22 mouse cellular contexts compared by ENCODE assay signal in the genomic region with DNA sequence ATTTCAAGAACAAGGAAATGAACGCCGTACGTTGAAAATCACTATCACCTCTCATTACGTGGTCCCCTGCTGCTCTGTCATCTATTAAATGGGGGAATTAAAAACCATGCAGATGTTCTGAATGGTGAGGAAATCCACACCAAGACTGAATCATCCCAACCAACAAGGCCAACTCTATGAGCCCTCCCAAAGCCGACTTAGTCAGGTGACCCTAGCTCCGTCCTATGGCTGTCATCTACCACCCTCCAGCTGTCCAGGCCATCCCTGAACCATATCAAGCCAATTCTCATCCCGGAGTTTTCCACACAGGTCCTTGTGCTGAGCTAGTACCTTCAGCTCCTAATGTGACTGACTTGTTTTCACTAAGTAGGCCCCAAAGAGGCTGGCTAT. TPM values are rescaled to one million over a fixed set of nuclear protein-coding genes. Genes with fewer than 3 reads are reported as not detected.
A peak's percentile ranks its signal among the peaks of the same experiment; 100 is the strongest.
DNase-seq lines count a peak whose midpoint lies in the region; ATAC-seq and TF ChIP-seq lines count a peak whose summit lies in the region.
"Had no signal": no experiment of that assay in that cellular context is flagged by ENCODE, and none has a peak within 500 bp of the region (broad histone marks: within the 10 kb centered on the region; RNA-seq: fewer than 3 reads in every experiment).

No protein-coding gene starts in this region.

- TF ChIP-seq EP300 in heart, adult 2 months (IDR thresholded peaks at IDR 0.05; ENCODE audit: insufficient read depth, low read depth, low read length), result no peak

- H3K36me3 ChIP-seq in heart, embryonic 11.5 days (ENCODE audit: control insufficient read depth, insufficient read depth, low read length), result no peaks in the 10 kb centered on the region
- no peaks in the 10 kb centered on the region for H3K36me3 ChIP-seq in heart, adult 2 months (ENCODE audit: control insufficient read depth, insufficient read depth, low read length)
- H3K36me3 ChIP-seq in midbrain, embryonic 14.5 days (ENCODE audit: control insufficient read depth, insufficient read depth, low read length), result no peaks in the 10 kb centered on the region
- H3K36me3 ChIP-seq in midbrain, embryonic 11.5 days (ENCODE audit: control insufficient read depth, insufficient read depth, low read length), result no peaks in the 10 kb centered on the region
- H3K36me3 ChIP-seq in forebrain, embryonic 15.5 days, result no peaks in the 10 kb centered on the region
- no peaks in the 10 kb centered on the region for H3K36me3 ChIP-seq in stomach, embryonic 16.5 days (ENCODE audit: control insufficient read depth, insufficient read depth, low read length)
- H3K36me3 ChIP-seq: limb, embryonic 15.5 days had no signal

- no peak for TF ChIP-seq CTCF in heart, adult 2 months (IDR thresholded peaks at IDR 0.05)

- H3K27me3 ChIP-seq in heart, embryonic 11.5 days (ENCODE audit: control insufficient read depth, insufficient read depth, low read length), result no peaks in the 10 kb centered on the region
- no peaks in the 10 kb centered on the region for H3K27me3 ChIP-seq in heart, adult 2 months (ENCODE audit: control insufficient read depth, insufficient read depth, low read length)
- no peaks in the 10 kb centered on the region for H3K27me3 ChIP-seq in midbrain, embryonic 14.5 days (ENCODE audit: control insufficient read depth, insufficient read depth, low read length)
- H3K27me3 ChIP-seq in midbrain, embryonic 11.5 days (ENCODE audit: control insufficient read depth, insufficient read depth, low read length), result no peaks in the 10 kb centered on the region
- H3K27me3 ChIP-seq in forebrain, embryonic 15.5 days, result no peaks in the 10 kb centered on the region
- H3K27me3 ChIP-seq in stomach, embryonic 16.5 days (ENCODE audit: control insufficient read depth, insufficient read depth, low read length), result no peaks in the 10 kb centered on the region
- H3K27me3 ChIP-seq: limb, embryonic 15.5 days had no signal

- 61% methylated on average over 7 of the region's 7 CpGs for WGBS in heart, embryonic 11.5 days (ENCODE audit: insufficient replicate concordance)
- 44% methylated on average over 7 of the region's 7 CpGs for WGBS in heart, adult 2 months
- WGBS in midbrain, embryonic 14.5 days, result 67% methylated on average over 7 of the region's 7 CpGs
- 81% methylated on average over 7 of the region's 7 CpGs for WGBS in midbrain, embryonic 11.5 days
- 61% methylated on average over 7 of the region's 7 CpGs for WGBS in forebrain, embryonic 15.5 days
- 76% methylated on average over 7 of the region's 7 CpGs for WGBS in stomach, embryonic 16.5 days

- no peak overlapping the region for H3K4me3 ChIP-seq in heart, embryonic 11.5 days (ENCODE audit: low read depth, low read length)
- H3K4me3 ChIP-seq in heart, adult 2 months, result no peak overlapping the region
- no peak overlapping the region for H3K4me3 ChIP-seq in midbrain, embryonic 14.5 days (replicated peaks; ENCODE audit: low read depth, low read length)
- H3K4me3 ChIP-seq in midbrain, embryonic 11.5 days (ENCODE audit: low read depth, low read length), result no peak overlapping the region
- no peak overlapping the region for H3K4me3 ChIP-seq in forebrain, embryonic 15.5 days
- no peak overlapping the region for H3K4me3 ChIP-seq in stomach, embryonic 16.5 days (replicated peaks; ENCODE audit: low read length)
- H3K4me3 ChIP-seq: erythroblast, embryonic 14.5 days; limb, embryonic 15.5 days had no signal

- no peak overlapping the region for H3K4me2 ChIP-seq in heart, embryonic 11.5 days
- H3K4me2 ChIP-seq in midbrain, embryonic 14.5 days (ENCODE audit: low read length), result no peak overlapping the region
- H3K4me2 ChIP-seq in midbrain, embryonic 11.5 days, result no peak overlapping the region
- H3K4me2 ChIP-seq in forebrain, embryonic 15.5 days (replicated peaks), result no peak overlapping the region
- H3K4me2 ChIP-seq in stomach, embryonic 16.5 days (ENCODE audit: low read depth, low read length), result no peak overlapping the region
- H3K4me2 ChIP-seq: hindbrain, embryonic 14.5 days; limb, embryonic 15.5 days had no signal

- no peak for DNase-seq in heart, adult 2 months
- DNase-seq in midbrain, embryonic 14.5 days, result no peak
- no peak for DNase-seq in midbrain, embryonic 11.5 days (ENCODE audit: low spot score, missing footprints)
- DNase-seq in spleen, postnatal 4 days (ENCODE audit: low spot score in 2 of 2), result no peak
- DNase-seq: adrenal gland, postnatal 14 days; cerebellum, adult 9-10 months; kidney, adult 11 months; kidney, postnatal 14 days; layer of hippocampus, adult 9-11 months; lung, adult 18-20 months; lung, postnatal 4 days; right cerebral cortex, postnatal 14 days; thymus, adult 2 months had no signal

- no peaks in the 10 kb centered on the region for H3K79me2 ChIP-seq in heart, adult 2 months (replicated peaks; ENCODE audit: control insufficient read depth, insufficient read depth, low read length)

- H3K9me3 ChIP-seq in heart, embryonic 11.5 days (replicated peaks; ENCODE audit: control insufficient read depth, low read length), result no peaks in the 10 kb centered on the region
- H3K9me3 ChIP-seq in midbrain, embryonic 14.5 days (ENCODE audit: control insufficient read depth, low read length), result no peaks in the 10 kb centered on the region
- H3K9me3 ChIP-seq in midbrain, embryonic 11.5 days (ENCODE audit: control insufficient read depth, low read length), result no peaks in the 10 kb centered on the region
- no peaks in the 10 kb centered on the region for H3K9me3 ChIP-seq in forebrain, embryonic 15.5 days
- H3K9me3 ChIP-seq in stomach, embryonic 16.5 days (replicated peaks; ENCODE audit: control insufficient read depth, low read length), result no peaks in the 10 kb centered on the region
- H3K9me3 ChIP-seq: limb, embryonic 15.5 days had no signal

- no peak for ATAC-seq in heart, embryonic 11.5 days (replicated peaks; ENCODE audit: insufficient number of reproducible peaks, low FRiP score, low TSS enrichment)
- ATAC-seq in midbrain, embryonic 14.5 days (ENCODE audit: low FRiP score, low TSS enrichment), result no peak
- ATAC-seq in midbrain, embryonic 11.5 days (ENCODE audit: low FRiP score), result no peak
- ATAC-seq in forebrain, embryonic 15.5 days (replicated peaks), result no peak
- no peak for ATAC-seq in stomach, embryonic 16.5 days (ENCODE audit: insufficient read depth, low FRiP score)
- no peak for ATAC-seq in erythroid progenitor cell, adult 5-6 weeks (replicated peaks; ENCODE audit: low FRiP score, poor library complexity, severe bottlenecking)
- ATAC-seq: CD4-positive, CD25-positive, alpha-beta regulatory T cell, adult 4 months had no signal

- H3K27ac ChIP-seq in heart, embryonic 11.5 days (ENCODE audit: low read depth, low read length), result peak overlapping the region; percentile 8; the same call in 1 of the 2 replicates
- no peak overlapping the region for H3K27ac ChIP-seq in heart, adult 2 months
- H3K27ac ChIP-seq in midbrain, embryonic 14.5 days (replicated peaks; ENCODE audit: low read depth, low read length), result 0 out of 2 replicates have a peak overlapping the region, but pooled peaks have one; percentile 33
- H3K27ac ChIP-seq in midbrain, embryonic 11.5 days (ENCODE audit: low read depth, low read length), result no peak overlapping the region
- H3K27ac ChIP-seq in forebrain, embryonic 15.5 days (replicated peaks), result 0 out of 2 replicates have a peak overlapping the region, but pooled peaks have one; percentile 18
- H3K27ac ChIP-seq in stomach, embryonic 16.5 days (ENCODE audit: low read length), result peak overlapping the region; percentile 75
- H3K27ac ChIP-seq: hindbrain, embryonic 14.5 days; limb, embryonic 15.5 days had no signal

- no peaks in the 10 kb centered on the region for H3K4me1 ChIP-seq in heart, embryonic 11.5 days (ENCODE audit: control insufficient read depth, insufficient read depth, low read length)
- H3K4me1 ChIP-seq in heart, adult 2 months (ENCODE audit: control insufficient read depth, insufficient read depth, low read length), result peaks cover 1% of the 10 kb centered on the region; the same call in 1 of the 2 replicates
- H3K4me1 ChIP-seq in midbrain, embryonic 14.5 days (ENCODE audit: control insufficient read depth, insufficient read depth, low read length), result peaks cover 8% of the 10 kb centered on the region; the same call in 1 of the 2 replicates
- H3K4me1 ChIP-seq in midbrain, embryonic 11.5 days (ENCODE audit: control insufficient read depth, insufficient read depth, low read length), result peaks cover 4% of the 10 kb centered on the region; the same call in 1 of the 2 replicates
- H3K4me1 ChIP-seq in forebrain, embryonic 15.5 days, result peaks cover 7% of the 10 kb centered on the region; the same call in 1 of the 2 replicates
- H3K4me1 ChIP-seq in stomach, embryonic 16.5 days (ENCODE audit: control insufficient read depth, insufficient read depth, low read length), result no peaks in the 10 kb centered on the region
- H3K4me1 ChIP-seq: limb, embryonic 15.5 days had no signal

- TF ChIP-seq POLR2A in heart, adult 2 months (IDR thresholded peaks at IDR 0.05; ENCODE audit: insufficient read depth, low read depth, low read length), result no peak

- H3K9ac ChIP-seq in heart, embryonic 11.5 days (ENCODE audit: low read depth, low read length), result no peak overlapping the region
- no peak overlapping the region for H3K9ac ChIP-seq in heart, adult 2 months (ENCODE audit: low read depth, low read length)
- H3K9ac ChIP-seq in midbrain, embryonic 14.5 days (replicated peaks; ENCODE audit: low read length), result no peak overlapping the region
- no peak overlapping the region for H3K9ac ChIP-seq in midbrain, embryonic 11.5 days (ENCODE audit: low read length)
- no peak overlapping the region for H3K9ac ChIP-seq in forebrain, embryonic 15.5 days (replicated peaks)
- H3K9ac ChIP-seq in stomach, embryonic 16.5 days (ENCODE audit: low read length), result no peak overlapping the region
- H3K9ac ChIP-seq: hindbrain, embryonic 14.5 days; limb, embryonic 15.5 days had no signal

- intact Hi-C loops in heart, adult 2 months (cut with DNase I), result loop anchor here (10.0 kb wide), 1 partner anchor 151 kb away; no protein-coding TSS in a partner anchor

RNA-seq across cellular contexts. Expression of a gene that starts 49.6 kb away (rescaled TPM):
- polyA plus RNA-seq in heart, embryonic 11.5 days (2014; fragmentation: Nextera tagmentation; extraction: Ambion mirVana), result 5.0 and 5.6 TPM in 2 replicates
- under 1 TPM; 0.26 to 0.30 TPM for total RNA-seq in heart, adult 2 months (2021)
- polyA plus RNA-seq in heart, adult 2 months (2012; rRNA removed), result 0.14 and 0.29 TPM in 2 replicates
- polyA plus RNA-seq in midbrain, embryonic 14.5 days (2014; fragmentation: Nextera tagmentation; extraction: Ambion mirVana), result 6.9 and 7.1 TPM in 2 replicates
- polyA plus RNA-seq in midbrain, embryonic 11.5 days (2014; fragmentation: Nextera tagmentation; extraction: Ambion mirVana), result 18.2 and 20.3 TPM in 2 replicates
- polyA plus RNA-seq in forebrain, embryonic 15.5 days (2015; fragmentation: Nextera tagmentation; extraction: Ambion mirVana), result 15.4 and 15.7 TPM in 2 replicates
- polyA plus RNA-seq in stomach, embryonic 16.5 days (2015; fragmentation: Nextera tagmentation; extraction: Ambion mirVana), result 5.4 and 7.6 TPM in 2 replicates
- total RNA-seq in erythroid progenitor cell, adult 5-6 weeks (2015; ENCODE audit: low replicate concordance), result not detected in 2 replicates
- total RNA-seq in erythroid progenitor cell, adult 5-6 weeks (2017; ENCODE audit: low replicate concordance), result not detected in 2 replicates
- total RNA-seq: granulocyte monocyte progenitor cell, adult 5-6 weeks had no signal

Comparison
In these comparisons a context has a peak if more than half of its experiments do, and no peak if none do; other contexts are left out.
1. H3K27ac ChIP-seq: peak in heart, embryonic 11.5 days (single experiment), midbrain, embryonic 14.5 days (single experiment), forebrain, embryonic 15.5 days (single experiment) and stomach, embryonic 16.5 days (single experiment); none in heart, adult 2 months (single experiment) and midbrain, embryonic 11.5 days (single experiment).